Mouse (Mus musculus) stomach, embryonic 14.5 days (tissue): ENCODE results near the gene Fmnl1. TPM values are rescaled to one million over a fixed set of nuclear protein-coding genes. Genes with fewer than 3 reads are reported as not detected.
A peak's percentile ranks its signal among the peaks of the same experiment; 100 is the strongest.

ENCODE experiments used
- ATAC-seq: fragments of 200-750 bp; cut with Nextera tagmentation; 2 replicates; pipeline ENCODE4 v1.8.0; 2017; ENCODE audit warnings: low read depth, moderate TSS enrichment; ENCODE audit not compliant: insufficient number of reproducible peaks, insufficient read depth, low FRiP score
- H3K27ac ChIP-seq: fragments of 300-500 bp; sonication (generic); 2 replicates; pipeline ENCODE4 v1.5.1; 2014; ENCODE audit warnings: mild to moderate bottlenecking, low read length, moderate library complexity, mixed read lengths
- H3K27me3 ChIP-seq: fragments of 300-500 bp; sonication (generic); 2 replicates; pipeline ENCODE4 v1.6.1; 2014; ENCODE audit warnings: low read length, control low read depth, mixed read lengths; ENCODE audit not compliant: control insufficient read depth, insufficient read depth
- H3K36me3 ChIP-seq: fragments of 300-500 bp; sonication (generic); 2 replicates; pipeline ENCODE4 v1.6.1; 2014; ENCODE audit warnings: mild to moderate bottlenecking, control low read depth, low read length, moderate library complexity, mixed read lengths; ENCODE audit not compliant: control insufficient read depth, insufficient read depth
- H3K4me1 ChIP-seq: fragments of 300-500 bp; sonication (generic); 2 replicates; pipeline ENCODE4 v1.6.1; 2014; ENCODE audit warnings: low read length, control low read depth, mixed read lengths; ENCODE audit not compliant: control insufficient read depth, insufficient read depth
- H3K4me2 ChIP-seq: fragments of 300-500 bp; sonication (generic); replicated peaks from 2 replicates; pipeline ENCODE4 v1.6.1; 2014; ENCODE audit warnings: low read depth, low read length, control low read depth
- H3K4me3 ChIP-seq: fragments of 300-500 bp; sonication (generic); 2 replicates; pipeline ENCODE4 v1.5.1; 2014; ENCODE audit warnings: low read depth, low read length, control low read depth
- H3K9ac ChIP-seq: fragments of 300-500 bp; sonication (generic); replicated peaks from 2 replicates; pipeline ENCODE4 v1.6.1; 2014; ENCODE audit warnings: low read depth, mild to moderate bottlenecking, control low read depth, low read length, moderate library complexity, mixed read lengths
- H3K9me3 ChIP-seq: fragments of 300-500 bp; sonication (generic); 2 replicates; pipeline ENCODE4 v1.6.1; 2016; ENCODE audit warnings: low read depth, low read length, control low read depth; ENCODE audit not compliant: control insufficient read depth
- WGBS: fragments of 180-500 bp; shearing (Covaris S2); extraction: QIAGEN DNeasy Blood & Tissue Kit; methylation state at CpG from one replicate; pipeline ENCODE4 v1.1.7; 2014; 5-methylcytosine and 5-hydroxymethylcytosine counted together
- polyA plus RNA-seq: library from polyadenylated mRNA; unstranded; fragments of >200 nt; fragmentation: Nextera tagmentation; extraction: Ambion mirVana; gene quantifications from 2 replicates; pipeline ENCODE4 v1.2.1, GENCODE M21; 2014

Gene Fmnl1
- polyA plus RNA-seq, 1 experiment from 2014 or later, result 1.7 TPM

DNA sequence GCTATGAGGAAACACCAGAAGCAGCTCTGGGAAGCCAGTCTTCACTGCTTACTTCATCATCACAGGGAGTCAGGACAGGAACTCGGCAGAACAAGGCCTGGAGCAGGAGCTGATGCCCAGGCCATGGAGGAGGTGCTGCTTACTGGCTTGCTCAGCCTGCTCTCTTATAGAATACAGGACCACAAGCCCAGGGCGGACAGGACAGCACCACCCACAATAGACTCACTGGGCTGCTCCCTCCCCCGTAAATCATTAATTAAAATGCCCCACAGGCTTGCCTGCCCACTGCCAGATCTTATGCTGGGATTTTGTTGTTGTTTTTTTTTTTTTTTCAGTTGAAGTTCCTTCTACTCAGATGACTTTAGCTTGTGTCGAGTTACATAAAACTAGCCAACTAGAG is 23.1 kb upstream of the Fmnl1 start:
- H3K4me1 ChIP-seq, result peaks cover 9% of the 10 kb centered on the region
- no peaks in the 10 kb centered on the region for H3K9me3 ChIP-seq
- H3K4me2 ChIP-seq, result no peak overlapping the region
- WGBS, result 69% methylated on average over 4 of the region's 4 CpGs
- no peak overlapping the region for H3K4me3 ChIP-seq
- no peaks in the 10 kb centered on the region for H3K27me3 ChIP-seq
- H3K27ac ChIP-seq, result no peak overlapping the region
- no peak overlapping the region for H3K9ac ChIP-seq
- no peak for ATAC-seq
- no peaks in the 10 kb centered on the region for H3K36me3 ChIP-seq

DNA sequence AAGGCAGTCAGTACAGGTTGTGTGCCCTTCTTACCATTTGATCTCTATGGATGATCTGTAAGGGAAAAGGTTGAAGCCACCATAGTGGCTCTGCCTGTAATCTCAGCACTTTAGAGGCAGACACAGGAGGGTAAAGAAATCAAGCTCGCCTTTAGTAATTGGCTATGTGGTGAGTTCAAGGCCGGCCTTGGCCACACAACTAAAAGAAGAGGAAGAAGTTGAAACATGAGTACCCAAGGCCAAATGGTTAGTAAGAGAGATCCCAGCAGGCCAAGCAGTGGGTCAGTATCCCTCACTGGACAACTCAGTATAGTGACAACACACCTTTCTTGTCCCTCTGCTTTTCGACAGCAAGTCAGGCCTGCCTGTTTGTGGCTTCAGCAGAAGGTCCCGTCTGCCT is 21.1 kb upstream of the Fmnl1 start:
- 92% methylated on average over 4 of the region's 4 CpGs for WGBS
- Histone ChIP-seq H3K27ac (no peak overlapping the region), H3K36me3 (no peaks in the 10 kb centered on the region), H3K4me3 (no peak overlapping the region), H3K9ac (no peak overlapping the region), H3K9me3 (no peaks in the 10 kb centered on the region), H3K4me1 (peaks cover 1% of the 10 kb centered on the region; the same call in 1 of the 2 replicates), H3K4me2 (no peak overlapping the region), H3K27me3 (no peaks in the 10 kb centered on the region)
- no peak for ATAC-seq

DNA sequence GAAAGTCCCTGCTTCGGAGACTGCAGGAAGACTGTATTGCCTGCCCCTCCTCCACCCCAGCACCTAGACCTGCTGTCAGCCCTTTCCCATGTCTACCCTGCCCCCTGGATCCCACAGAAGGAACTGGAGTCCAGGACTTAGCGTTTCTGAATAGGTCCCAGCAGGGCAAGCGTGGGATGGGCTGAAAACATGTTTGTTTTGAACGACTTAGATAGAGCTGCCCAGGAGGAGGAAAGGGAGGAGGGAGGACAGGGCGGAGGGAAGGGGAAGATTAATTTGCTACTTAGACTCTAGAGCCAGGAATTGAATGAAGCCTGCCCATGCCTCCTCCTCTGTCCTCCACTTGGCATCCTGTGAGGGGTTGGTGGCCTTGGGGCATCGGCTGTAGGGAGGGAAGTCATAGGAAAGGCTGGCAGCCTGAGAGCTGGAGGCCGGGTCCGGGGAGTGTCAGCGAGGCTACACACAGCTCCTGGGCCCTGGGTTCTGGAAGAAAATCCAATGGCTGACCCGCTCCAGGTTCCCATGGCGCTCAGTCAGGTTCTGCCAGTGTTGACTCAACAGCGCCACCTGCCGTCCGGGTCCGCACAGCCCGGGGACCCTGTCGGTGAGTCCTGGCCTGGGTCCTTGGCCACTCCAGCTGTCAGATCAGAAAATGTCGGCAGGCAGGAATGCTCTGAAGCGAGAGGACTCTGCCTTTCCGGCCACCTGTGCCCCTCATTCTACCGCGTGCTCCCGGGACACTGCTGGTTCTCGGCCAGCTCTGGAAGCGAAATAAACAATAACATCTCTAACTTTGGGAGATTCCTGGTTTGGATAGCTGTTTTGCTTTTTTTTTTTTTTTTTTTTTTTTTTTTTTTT is 12.1 kb upstream of the Fmnl1 start:
- Histone ChIP-seq H3K4me3 (peak overlapping the region; percentile 20; the same call in 1 of the 2 replicates), H3K9me3 (no peaks in the 10 kb centered on the region), H3K4me2 (peak overlapping the region; percentile 57), H3K4me1 (no peaks in the 10 kb centered on the region), H3K27me3 (no peaks in the 10 kb centered on the region), H3K9ac (no peak overlapping the region), H3K27ac (peak overlapping the region; percentile 56; the same call in 1 of the 2 replicates), H3K36me3 (no peaks in the 10 kb centered on the region)
- 1% methylated on average over 25 of the region's 25 CpGs for WGBS
- peak; percentile 93 for ATAC-seq

DNA sequence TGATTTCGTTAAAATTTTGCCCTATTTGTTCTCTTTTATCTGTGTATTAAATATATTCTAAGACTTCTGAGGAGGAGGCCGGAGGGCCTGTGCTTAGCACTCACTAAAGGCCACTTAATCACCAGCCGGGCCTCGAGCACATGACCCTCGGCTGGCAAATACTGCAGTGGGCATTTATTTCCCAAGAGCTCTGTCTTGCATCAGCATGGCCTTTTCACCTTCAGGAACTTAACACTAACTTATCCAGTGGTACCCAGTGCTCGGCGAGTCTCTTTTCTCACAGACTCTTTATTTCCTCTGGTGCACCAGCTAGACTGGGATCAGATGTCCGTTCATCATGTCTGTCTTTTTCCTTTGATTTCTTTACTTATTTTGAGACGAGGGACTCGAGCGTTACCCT is 10.2 kb upstream of the Fmnl1 start:
- H3K27me3 ChIP-seq, result no peaks in the 10 kb centered on the region
- H3K4me2 ChIP-seq, result no peak overlapping the region
- WGBS, result 84% methylated on average over 11 of the region's 11 CpGs
- H3K4me3 ChIP-seq, result no peak overlapping the region
- ATAC-seq, result no peak
- no peaks in the 10 kb centered on the region for H3K9me3 ChIP-seq
- no peaks in the 10 kb centered on the region for H3K36me3 ChIP-seq
- no peaks in the 10 kb centered on the region for H3K4me1 ChIP-seq
- no peak overlapping the region for H3K9ac ChIP-seq
- H3K27ac ChIP-seq, result no peak overlapping the region

DNA sequence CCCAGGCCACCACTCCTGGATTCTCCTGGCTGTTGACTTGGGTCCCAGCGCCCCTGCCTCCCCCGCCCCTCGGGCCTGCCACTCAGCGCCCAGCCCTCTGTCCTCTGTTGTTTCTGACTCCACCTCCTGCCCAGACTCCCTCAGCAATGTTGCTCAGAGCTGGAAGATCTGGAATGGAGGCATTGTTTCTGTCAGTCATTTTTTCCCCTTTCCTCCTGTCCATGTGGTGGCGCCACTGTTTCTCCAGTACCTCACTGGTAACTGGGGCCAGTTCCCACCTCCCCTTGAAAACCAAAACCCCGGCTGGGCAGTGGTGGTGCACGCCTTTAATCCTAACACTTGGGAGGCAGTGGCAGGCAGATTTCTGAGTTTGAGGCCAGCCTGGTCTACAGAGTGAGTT is 9.5 kb upstream of the Fmnl1 start:
- Histone ChIP-seq H3K4me3 (no peak overlapping the region), H3K4me1 (no peaks in the 10 kb centered on the region), H3K4me2 (no peak overlapping the region), H3K27ac (no peak overlapping the region), H3K36me3 (no peaks in the 10 kb centered on the region), H3K27me3 (no peaks in the 10 kb centered on the region), H3K9me3 (no peaks in the 10 kb centered on the region), H3K9ac (no peak overlapping the region)
- 69% methylated on average over 7 of the region's 7 CpGs for WGBS
- no peak for ATAC-seq

DNA sequence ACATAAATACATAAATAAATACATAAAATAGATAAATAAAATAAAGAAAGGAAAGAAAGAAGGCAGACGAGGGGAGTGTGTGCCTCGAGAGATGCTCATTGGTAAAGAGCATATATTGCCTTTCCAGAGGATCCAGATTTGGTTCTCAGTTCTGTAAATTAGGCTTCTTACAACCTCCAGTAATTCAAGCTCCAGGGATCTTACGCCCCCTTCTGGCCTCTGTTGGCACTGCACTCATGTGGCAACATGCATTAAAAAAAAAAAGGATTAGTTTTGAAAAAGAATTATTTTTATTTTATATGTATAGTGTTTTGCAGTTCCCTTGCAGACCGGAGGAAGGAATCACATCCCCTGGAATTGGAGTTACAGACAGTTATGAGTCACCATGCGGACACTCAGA is 8.8 kb upstream of the Fmnl1 start:
- Histone ChIP-seq H3K27me3 (no peaks in the 10 kb centered on the region), H3K4me2 (no peak overlapping the region), H3K4me3 (no peak overlapping the region), H3K9me3 (no peaks in the 10 kb centered on the region), H3K36me3 (no peaks in the 10 kb centered on the region), H3K9ac (no peak overlapping the region), H3K27ac (no peak overlapping the region), H3K4me1 (no peaks in the 10 kb centered on the region)
- no peak for ATAC-seq
- 87% methylated on average over 5 of the region's 5 CpGs for WGBS

DNA sequence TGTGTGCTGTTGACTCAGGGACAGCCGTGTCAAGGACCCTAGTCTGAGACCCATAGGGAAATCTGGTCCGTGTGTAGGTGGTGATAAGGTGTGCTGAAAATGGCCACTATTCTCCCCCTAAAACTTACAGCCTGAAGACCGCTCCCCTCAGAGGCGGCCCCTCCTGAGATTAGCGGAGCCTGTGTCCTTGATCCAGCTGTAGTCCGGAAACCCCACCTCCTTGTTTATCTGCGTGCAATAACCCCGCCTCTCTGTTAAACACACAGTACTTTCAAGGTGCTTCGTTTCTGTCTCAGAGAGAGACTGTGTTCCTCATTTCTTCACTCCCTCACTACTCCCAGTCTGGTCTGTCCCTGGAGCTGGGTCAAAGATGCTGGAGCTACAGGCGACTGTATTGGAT is 6.5 kb upstream of the Fmnl1 start:
- H3K4me1 ChIP-seq, result no peaks in the 10 kb centered on the region
- H3K4me3 ChIP-seq, result no peak overlapping the region
- no peak overlapping the region for H3K4me2 ChIP-seq
- H3K27me3 ChIP-seq, result no peaks in the 10 kb centered on the region
- no peak overlapping the region for H3K9ac ChIP-seq
- H3K36me3 ChIP-seq, result no peaks in the 10 kb centered on the region
- H3K27ac ChIP-seq, result no peak overlapping the region
- 0 out of 2 replicates have a peak, but pooled peaks have one; percentile 2 for ATAC-seq
- H3K9me3 ChIP-seq, result no peaks in the 10 kb centered on the region
- 24% methylated on average over 10 of the region's 10 CpGs for WGBS

DNA sequence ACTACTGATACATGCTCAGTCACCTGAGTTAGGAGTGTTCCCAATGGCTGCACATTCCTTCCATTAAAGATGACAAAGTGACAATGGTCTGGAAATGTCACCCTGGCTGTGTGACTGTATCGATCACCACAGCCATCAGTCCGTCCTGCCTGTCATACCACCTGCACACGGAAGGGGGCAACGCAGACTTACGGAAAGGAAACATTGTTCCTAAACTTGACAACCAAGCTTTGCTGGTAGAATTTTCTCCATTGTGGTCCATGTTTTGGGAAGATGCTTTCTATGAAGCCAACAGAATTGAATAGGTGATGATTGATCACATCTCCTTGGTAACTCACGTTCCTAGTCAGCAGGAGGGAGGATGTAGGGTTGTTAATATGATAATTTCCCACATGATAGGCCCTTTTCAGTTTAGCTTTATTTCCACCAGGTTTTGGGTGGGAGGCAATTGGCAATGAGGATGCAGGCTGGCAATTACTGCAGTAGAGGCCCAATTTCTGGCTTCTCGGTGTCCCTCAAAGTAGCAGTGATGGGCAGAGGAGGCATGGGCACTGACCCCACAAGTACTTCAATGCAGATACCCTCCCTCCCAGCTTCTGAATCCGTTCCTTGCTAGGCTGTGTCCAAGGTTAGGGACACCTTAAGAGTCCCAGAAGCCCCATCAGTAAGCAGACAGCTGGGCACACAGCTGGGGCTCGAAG is 2.1 kb upstream of the Fmnl1 start:
- WGBS, result 21% methylated on average over 9 of the region's 9 CpGs
- no peak overlapping the region for H3K27ac ChIP-seq
- H3K36me3 ChIP-seq, result no peaks in the 10 kb centered on the region
- 0 out of 2 replicates have a peak, but pooled peaks cover 5% of the 10 kb centered on the region for H3K4me1 ChIP-seq
- no peak for ATAC-seq
- no peaks in the 10 kb centered on the region for H3K9me3 ChIP-seq
- H3K4me3 ChIP-seq, result no peak overlapping the region
- H3K4me2 ChIP-seq, result no peak overlapping the region
- peaks cover 31% of the 10 kb centered on the region; the same call in 1 of the 2 replicates for H3K27me3 ChIP-seq
- no peak overlapping the region for H3K9ac ChIP-seq
